Mouse (Mus musculus) midbrain, embryonic 11.5 days (tissue): Measurements from ENCODE around the gene Epha10. TPM values are rescaled to one million over a fixed set of nuclear protein-coding genes. Genes with fewer than 3 reads are reported as not detected.
A peak's percentile ranks its signal among the peaks of the same experiment; 100 is the strongest.
"Not testable (repeated sequence)": the region's sequence is repeated elsewhere in the genome, so short reads cannot be mapped to it uniquely, and the experiment has no call there.

Experiments used
- ATAC-seq: fragments of 200-750 bp; cut with Nextera tagmentation; 2 replicates; pipeline ENCODE4 v1.8.0; 2017; ENCODE audit warnings: moderate TSS enrichment, moderate library complexity; ENCODE audit not compliant: low FRiP score
- DNase-seq: peaks from one replicate; pipeline ENCODE4 v3.0.0; 2015; ENCODE audit warnings: low spot score; ENCODE audit errors: missing footprints
- H3K27ac ChIP-seq: fragments of 300-500 bp; sonication (generic); 2 replicates; pipeline ENCODE4 v1.5.1; 2014; ENCODE audit warnings: low read depth, low read length
- H3K27me3 ChIP-seq: fragments of 300-500 bp; sonication (generic); 2 replicates; pipeline ENCODE4 v1.6.1; 2014; ENCODE audit warnings: mild to moderate bottlenecking, low read length, moderate library complexity, mixed read lengths; ENCODE audit not compliant: control insufficient read depth, insufficient read depth
- H3K36me3 ChIP-seq: fragments of 300-500 bp; sonication (generic); 2 replicates; pipeline ENCODE4 v1.6.1; 2014; ENCODE audit warnings: mild to moderate bottlenecking, low read length, moderate library complexity, mixed read lengths; ENCODE audit not compliant: control insufficient read depth, insufficient read depth
- H3K4me1 ChIP-seq: fragments of 300-500 bp; sonication (generic); 2 replicates; pipeline ENCODE4 v1.6.1; 2014; ENCODE audit warnings: low read length; ENCODE audit not compliant: control insufficient read depth, insufficient read depth
- H3K4me2 ChIP-seq: fragments of 300-500 bp; sonication (generic); 2 replicates; pipeline ENCODE4 v1.6.1; 2014; ENCODE audit warnings: mild to moderate bottlenecking, moderate library complexity
- H3K4me3 ChIP-seq: fragments of 300-500 bp; sonication (generic); 2 replicates; pipeline ENCODE4 v1.5.1; 2014; ENCODE audit warnings: low read depth, low read length
- H3K9ac ChIP-seq: fragments of 300-500 bp; sonication (generic); 2 replicates; pipeline ENCODE4 v1.6.1; 2014; ENCODE audit warnings: low read length
- H3K9me3 ChIP-seq: fragments of 300-500 bp; sonication (generic); 2 replicates; pipeline ENCODE4 v1.6.1; 2016; ENCODE audit warnings: low read length; ENCODE audit not compliant: control insufficient read depth
- WGBS: fragments of 180-500 bp; shearing (Covaris S2); extraction: QIAGEN DNeasy Blood & Tissue Kit; methylation state at CpG from one replicate; pipeline ENCODE4 v1.1.7; 2014; 5-methylcytosine and 5-hydroxymethylcytosine counted together
- polyA plus RNA-seq: library from polyadenylated mRNA; unstranded; fragments of >200 nt; fragmentation: Nextera tagmentation; extraction: Ambion mirVana; gene quantifications from 2 replicates; pipeline ENCODE4 v1.2.1, GENCODE M21; 2014

The Epha10 gene
- polyA plus RNA-seq, 1 experiment from 2014 or later = 4.7 TPM

- peak; percentile 92 for ATAC-seq
- WGBS = 4% methylated on average over 21 of the region's 21 CpGs
- Histone ChIP-seq H3K27ac (peak overlapping the region; percentile 94), H3K36me3 (no peaks in the 10 kb centered on the region), H3K4me2 (peak overlapping the region; percentile 29), H3K9ac (peak overlapping the region; percentile 51), H3K4me3 (peak overlapping the region; percentile 4; the same call in 1 of the 2 replicates), H3K27me3 (no peaks in the 10 kb centered on the region), H3K9me3 (no peaks in the 10 kb centered on the region; the same call in 1 of the 2 replicates), H3K4me1 (peaks cover 27% of the 10 kb centered on the region)
- DNase-seq = peak; percentile 96
Observed at GRCm38 (mm10) chr4:124905971-124906822, 25.5 kb downstream of the Epha10 start.

- Histone ChIP-seq H3K27ac (no peak overlapping the region), H3K4me1 (no peaks in the 10 kb centered on the region), H3K36me3 (peaks cover 17% of the 10 kb centered on the region; the same call in 1 of the 2 replicates), H3K9ac (no peak overlapping the region), H3K9me3 (no peaks in the 10 kb centered on the region), H3K4me2 (no peak overlapping the region), H3K4me3 (no peak overlapping the region), H3K27me3 (no peaks in the 10 kb centered on the region)
- 91% methylated on average over 5 of the region's 5 CpGs for WGBS
- ATAC-seq = no peak
- DNase-seq = no peak
Observed at GRCm38 (mm10) chr4:124928102-124928501, 47.4 kb downstream of the Epha10 start.

- no peaks in the 10 kb centered on the region for H3K27me3 ChIP-seq
- peak within 1 kb of the TSS; percentile 79 for H3K4me3 ChIP-seq
- no peaks in the 10 kb centered on the region for H3K36me3 ChIP-seq
- H3K4me2 ChIP-seq = peak within 1 kb of the TSS; percentile 82
- ATAC-seq (peak; percentile 99), DNase-seq (peak; percentile 99)
- under 1% methylated on average over 52 of the region's 52 CpGs for WGBS
- H3K4me1 ChIP-seq = peaks cover 20% of the 10 kb centered on the region
- H3K27ac ChIP-seq = no peak within 1 kb of the TSS
- peak within 1 kb of the TSS; percentile 72 for H3K9ac ChIP-seq
- H3K9me3 ChIP-seq = no peaks in the 10 kb centered on the region
Observed at GRCm38 (mm10) chr4:124936613-124937471, 56.1 kb downstream of the Epha10 start, which contains the start of gene 9930104L06Rik. Gene 9930104L06Rik (plus strand): TSS chr4:124937048.

- peak; percentile 33 for DNase-seq
- H3K9me3 ChIP-seq, ATAC-seq, H3K4me3 ChIP-seq, H3K9ac ChIP-seq, H3K27me3 ChIP-seq, H3K27ac ChIP-seq, H3K36me3 ChIP-seq, H3K4me2 ChIP-seq: not testable (repeated sequence)
- H3K4me1 ChIP-seq = peaks cover 20% of the 10 kb centered on the region
- WGBS = 89% methylated on average over 4 of the region's 4 CpGs
Observed at GRCm38 (mm10) chr4:124939211-124939610, 58.5 kb downstream of the Epha10 start, which contains the start of gene Cdca8. Gene Cdca8 (minus strand): TSS chr4:124939311.

GRCm38 (mm10) chr4:124943022-124943421 lies 62.3 kb downstream of the Epha10 start:
- DNase-seq (peak; percentile 99), ATAC-seq (peak; percentile 50; the same call in 1 of the 2 replicates)
- Histone ChIP-seq H3K36me3 (no peaks in the 10 kb centered on the region), H3K4me1 (0 out of 2 replicates have a peak, but pooled peaks cover 2% of the 10 kb centered on the region), H3K9ac (no peak overlapping the region), H3K9me3 (no peaks in the 10 kb centered on the region), H3K4me3 (no peak overlapping the region), H3K27ac (no peak overlapping the region), H3K4me2 (no peak overlapping the region), H3K27me3 (no peaks in the 10 kb centered on the region)
- WGBS = 7% methylated on average over 4 of the region's 4 CpGs

GRCm38 (mm10) chr4:124943781-124944180 lies 63.1 kb downstream of the Epha10 start:
- Histone ChIP-seq H3K27ac (no peak overlapping the region), H3K4me1 (0 out of 2 replicates have a peak, but pooled peaks cover 2% of the 10 kb centered on the region), H3K4me2 (no peak overlapping the region), H3K27me3 (no peaks in the 10 kb centered on the region), H3K36me3 (no peaks in the 10 kb centered on the region), H3K9me3 (no peaks in the 10 kb centered on the region), H3K9ac (no peak overlapping the region), H3K4me3 (no peak overlapping the region)
- DNase-seq (peak; percentile 59), ATAC-seq (no peak)
- 85% methylated on average over 5 of the region's 5 CpGs for WGBS

GRCm38 (mm10) chr4:124944961-124945360 lies 64.3 kb downstream of the Epha10 start:
- ATAC-seq (no peak), DNase-seq (no peak)
- H3K9me3 ChIP-seq = no peaks in the 10 kb centered on the region
- WGBS = 56% methylated on average over 2 of the region's 2 CpGs
- H3K4me1 ChIP-seq = 0 out of 2 replicates have a peak, but pooled peaks cover 2% of the 10 kb centered on the region
- no peak overlapping the region for H3K27ac ChIP-seq
- H3K9ac ChIP-seq = no peak overlapping the region
- no peak overlapping the region for H3K4me3 ChIP-seq
- H3K36me3 ChIP-seq = no peaks in the 10 kb centered on the region
- H3K27me3 ChIP-seq = no peaks in the 10 kb centered on the region
- H3K4me2 ChIP-seq = no peak overlapping the region

GRCm38 (mm10) chr4:124949488-124949887 lies 68.8 kb downstream of the Epha10 start:
- H3K9me3 ChIP-seq = no peaks in the 10 kb centered on the region
- no peak for ATAC-seq
- H3K9ac ChIP-seq = no peak overlapping the region
- no peaks in the 10 kb centered on the region for H3K27me3 ChIP-seq
- H3K27ac ChIP-seq = no peak overlapping the region
- H3K4me3 ChIP-seq = no peak overlapping the region
- peak; percentile 69 for DNase-seq
- no peaks in the 10 kb centered on the region for H3K36me3 ChIP-seq
- no peak overlapping the region for H3K4me2 ChIP-seq
- whole genome bisulfite sequencing = 84% methylated on average over 3 of the region's 3 CpGs
- no peaks in the 10 kb centered on the region for H3K4me1 ChIP-seq
